Mouse (Mus musculus): Measurements from ENCODE around the gene Kif27. TPM values are rescaled to one million over a fixed set of nuclear protein-coding genes. Genes with fewer than 3 reads are reported as not detected.

Gene Kif27
- polyA plus RNA-seq, 1 experiment from 2014 or later = 0.11 TPM

GRCm38 (mm10) chr13:58261674-58262073 is 97.2 kb downstream of the Kif27 start:
- ATAC-seq (ENCODE audit: low FRiP score, low TSS enrichment) = no peak

GRCm38 (mm10) chr13:58253268-58253667 is 105.7 kb downstream of the Kif27 start:
- DNase-seq (ENCODE audit: low spot score) (no peak), ATAC-seq (ENCODE audit: low FRiP score, low TSS enrichment) (no peak)
- Histone ChIP-seq H3K4me2 (replicated peaks; ENCODE audit: low read depth) (no peak overlapping the region), H3K27me3 (ENCODE audit: control insufficient read depth, insufficient read depth, low read length) (no peaks in the 10 kb centered on the region), H3K36me3 (ENCODE audit: control insufficient read depth, insufficient read depth, low read length) (no peaks in the 10 kb centered on the region), H3K4me3 (ENCODE audit: low read depth, low read length) (no peak overlapping the region), H3K27ac (replicated peaks) (no peak overlapping the region), H3K4me1 (replicated peaks; ENCODE audit: control insufficient read depth, insufficient read depth) (no peaks in the 10 kb centered on the region), H3K9ac (ENCODE audit: low read length) (no peak overlapping the region), H3K9me3 (ENCODE audit: control insufficient read depth, low read length) (no peaks in the 10 kb centered on the region)
- WGBS = 80% methylated on average over 1 of the region's 1 CpGs
- TF ChIP-seq EP300 (optimal IDR thresholded peaks at IDR 0.05) (no peak), CTCF (IDR thresholded peaks at IDR 0.05; ENCODE audit: low read depth) (peak; percentile 58)

More at GRCm38 (mm10) chr13:58261674-58262073, 97.2 kb downstream of the Kif27 start:
- Histone ChIP-seq H3K4me2 (replicated peaks; ENCODE audit: low read depth) (no peak overlapping the region), H3K4me1 (replicated peaks; ENCODE audit: control insufficient read depth, insufficient read depth) (no peaks in the 10 kb centered on the region), H3K27me3 (ENCODE audit: control insufficient read depth, insufficient read depth, low read length) (no peaks in the 10 kb centered on the region), H3K36me3 (ENCODE audit: control insufficient read depth, insufficient read depth, low read length) (no peaks in the 10 kb centered on the region), H3K9me3 (ENCODE audit: control insufficient read depth, low read length) (no peaks in the 10 kb centered on the region), H3K4me3 (ENCODE audit: low read depth, low read length) (no peak overlapping the region), H3K9ac (ENCODE audit: low read length) (no peak overlapping the region), H3K27ac (replicated peaks) (no peak overlapping the region)
- DNase-seq (ENCODE audit: low spot score) = no peak
- no peak for TF ChIP-seq EP300 (optimal IDR thresholded peaks at IDR 0.05)
- TF ChIP-seq CTCF (IDR thresholded peaks at IDR 0.05; ENCODE audit: low read depth) = no peak
- 79% methylated on average over 4 of the region's 4 CpGs for WGBS

- no peaks in the 10 kb centered on the region for H3K36me3 ChIP-seq (ENCODE audit: control insufficient read depth, insufficient read depth, low read length)
- DNase-seq (ENCODE audit: low spot score) (no peak), ATAC-seq (ENCODE audit: low FRiP score, low TSS enrichment) (no peak)
- no peak overlapping the region for H3K4me2 ChIP-seq (replicated peaks; ENCODE audit: low read depth)
- TF ChIP-seq CTCF (IDR thresholded peaks at IDR 0.05; ENCODE audit: low read depth) (no peak), EP300 (optimal IDR thresholded peaks at IDR 0.05) (no peak)
- no peak overlapping the region for H3K4me3 ChIP-seq (ENCODE audit: low read depth, low read length)
- H3K9ac ChIP-seq (ENCODE audit: low read length) = no peak overlapping the region
- 83% methylated on average over 5 of the region's 5 CpGs for WGBS
- no peaks in the 10 kb centered on the region for H3K27me3 ChIP-seq (ENCODE audit: control insufficient read depth, insufficient read depth, low read length)
- no peaks in the 10 kb centered on the region for H3K4me1 ChIP-seq (replicated peaks; ENCODE audit: control insufficient read depth, insufficient read depth)
- no peak overlapping the region for H3K27ac ChIP-seq (replicated peaks)
- H3K9me3 ChIP-seq (ENCODE audit: control insufficient read depth, low read length) = no peaks in the 10 kb centered on the region
Measured at GRCm38 (mm10) chr13:58248957-58249356, 110.0 kb downstream of the Kif27 start.

MicroRNA genes within 50 kb of the gene (microRNA counts, 519-probe panel; counts per million panel counts)
- microRNA mmu-miR-7a = 3,339 counts per million, percentile 16 among the panel's probes with 10 or more counts

Small RNA genes lying within 50 kb of the gene (microRNA-seq; reads per million reads assigned to microRNA genes)
- gene Mir6369 = not detected
- 91.7 reads per million, percentile 44 among the genes with 10 or more reads in this experiment for gene Mir7-1

Other genes with a start within 250 kb of the Kif27 start
- gene Klhl3, start 245.5 kb downstream of the Kif27 start, polyA plus RNA-seq (2015; fragmentation: Nextera tagmentation; extraction: Ambion mirVana) = 1.1 and 1.2 TPM in 2 replicates
- 21.1 and 24.6 TPM in 2 replicates for gene Hnrnpa0, start 230.6 kb downstream of the Kif27 start, polyA plus RNA-seq (2015; fragmentation: Nextera tagmentation; extraction: Ambion mirVana)
- gene Idnk, start 201.5 kb downstream of the Kif27 start, polyA plus RNA-seq (2015; fragmentation: Nextera tagmentation; extraction: Ambion mirVana) = 35.0 and 37.5 TPM in 2 replicates
- gene Ubqln1, start 143.5 kb downstream of the Kif27 start, polyA plus RNA-seq (2015; fragmentation: Nextera tagmentation; extraction: Ambion mirVana) = 61.4 and 65.4 TPM in 2 replicates
- gene Gkap1, start 83.4 kb downstream of the Kif27 start, polyA plus RNA-seq (2015; fragmentation: Nextera tagmentation; extraction: Ambion mirVana) = 14.0 and 14.8 TPM in 2 replicates
- 30.2 and 30.5 TPM in 2 replicates for gene 2210016F16Rik, start 26.1 kb upstream of the Kif27 start, polyA plus RNA-seq (2015; fragmentation: Nextera tagmentation; extraction: Ambion mirVana)
- 11.1 and 12.5 TPM in 2 replicates for gene Rmi1, start 43.1 kb upstream of the Kif27 start, polyA plus RNA-seq (2015; fragmentation: Nextera tagmentation; extraction: Ambion mirVana)
- gene Hnrnpk, start 44.2 kb upstream of the Kif27 start, polyA plus RNA-seq (2015; fragmentation: Nextera tagmentation; extraction: Ambion mirVana) = 552 and 570 TPM in 2 replicates